Mouse (Mus musculus): ENCODE measurements around the gene Rprd1b.

DNA sequence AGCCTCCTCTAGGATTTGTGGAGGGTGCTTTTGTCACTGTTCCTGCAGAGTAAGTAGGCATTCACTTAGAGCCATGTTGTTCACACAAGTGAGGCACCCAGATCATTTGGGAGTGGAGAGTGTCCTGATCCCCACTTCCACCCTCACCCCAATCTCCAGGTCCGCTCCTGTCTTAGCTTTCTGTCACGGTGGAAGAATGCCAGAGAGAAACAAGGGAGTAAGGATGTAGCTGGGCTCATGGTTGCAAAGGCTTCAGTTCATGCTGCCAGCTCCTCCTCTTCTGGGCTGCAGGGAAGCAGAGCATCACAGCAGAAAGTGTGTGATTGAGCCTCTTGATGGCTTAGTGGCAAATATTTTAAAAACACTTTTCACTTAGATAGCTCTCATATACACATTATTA is 12.1 kb downstream of the Rprd1b start:
- no peak for TF ChIP-seq CTCF (IDR thresholded peaks at IDR 0.05; ENCODE audit: borderline replicate concordance, insufficient read depth, low read length)
- no peak for TF ChIP-seq POLR2A (IDR thresholded peaks at IDR 0.05; ENCODE audit: low read depth, low read length)
